Mouse (Mus musculus): ENCODE measurements at regions not wholly inside any gene's neighbourhood (a gene's known extent, or its start where the extent isn't known, plus 50 kb on each side); places are given as distances from the start of the nearest gene placed in this dataset.

DNA sequence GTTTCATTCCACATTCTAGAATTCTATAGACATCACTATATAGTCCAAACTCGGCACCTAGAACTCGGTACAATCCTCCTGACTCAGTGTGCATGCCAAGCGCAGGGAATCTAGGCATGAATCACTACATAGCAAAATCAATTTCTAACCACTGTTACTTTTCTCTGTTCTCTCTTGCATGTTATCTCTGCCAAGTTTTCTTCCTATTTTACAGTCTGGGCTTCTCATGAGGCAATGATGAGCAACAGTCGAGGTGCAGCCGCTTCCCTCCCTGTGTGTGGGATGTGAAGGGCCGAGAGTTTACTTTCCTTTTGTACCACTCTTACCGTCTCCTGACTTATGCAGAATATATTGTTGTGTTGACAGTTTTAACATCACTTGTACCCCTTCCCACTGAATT is 204.4 kb upstream of the Klf12 start:
- H3K27me3 ChIP-seq (ENCODE audit: control insufficient read depth, insufficient read depth, low read length), result no peaks in the 10 kb centered on the region
- no peaks in the 10 kb centered on the region for H3K4me1 ChIP-seq (replicated peaks; ENCODE audit: control insufficient read depth, insufficient read depth, low read length)
- H3K9ac ChIP-seq (ENCODE audit: low read length), result no peak overlapping the region
- H3K9me3 ChIP-seq (ENCODE audit: control insufficient read depth, low read length), result no peaks in the 10 kb centered on the region
- H3K4me2 ChIP-seq (ENCODE audit: low read depth, low read length, severe bottlenecking), result no peak overlapping the region
- H3K36me3 ChIP-seq (ENCODE audit: control insufficient read depth, insufficient read depth, low read length), result no peaks in the 10 kb centered on the region
- 93% methylated on average over 7 of the region's 7 CpGs for WGBS
- no peak for ATAC-seq (replicated peaks; ENCODE audit: low FRiP score)
- no peak overlapping the region for H3K4me3 ChIP-seq (ENCODE audit: low read depth, low read length)
- no peak for DNase-seq (ENCODE audit: low spot score)
- no peak overlapping the region for H3K27ac ChIP-seq (ENCODE audit: low read depth, low read length)

DNA sequence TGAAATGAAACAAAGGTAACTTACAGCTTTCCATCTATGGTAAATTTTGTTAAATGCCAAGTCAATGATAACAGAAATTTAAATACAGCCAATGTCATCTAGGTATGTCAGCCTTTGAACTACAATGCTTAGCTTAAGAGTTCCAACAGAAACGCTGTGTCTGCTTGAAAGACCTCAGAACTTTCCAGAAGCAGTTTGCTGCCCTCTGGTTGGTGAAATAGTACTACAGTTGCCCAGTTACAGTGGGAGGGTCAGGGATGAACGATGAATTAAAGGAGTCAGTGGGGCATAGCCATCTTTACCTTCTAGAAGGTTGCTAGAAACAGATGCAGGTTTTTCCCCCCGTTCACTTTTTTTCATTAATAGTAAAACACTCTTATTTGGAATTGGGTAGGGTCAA is 201.0 kb upstream of the Klf12 start:
- Histone ChIP-seq H3K9ac (ENCODE audit: low read length) (no peak overlapping the region), H3K4me2 (ENCODE audit: low read depth, low read length, severe bottlenecking) (no peak overlapping the region), H3K4me3 (ENCODE audit: low read depth, low read length) (no peak overlapping the region), H3K27ac (ENCODE audit: low read depth, low read length) (no peak overlapping the region), H3K27me3 (ENCODE audit: control insufficient read depth, insufficient read depth, low read length) (no peaks in the 10 kb centered on the region), H3K4me1 (replicated peaks; ENCODE audit: control insufficient read depth, insufficient read depth, low read length) (no peaks in the 10 kb centered on the region), H3K9me3 (ENCODE audit: control insufficient read depth, low read length) (no peaks in the 10 kb centered on the region), H3K36me3 (ENCODE audit: control insufficient read depth, insufficient read depth, low read length) (no peaks in the 10 kb centered on the region)
- no peak for DNase-seq (ENCODE audit: low spot score)
- no peak for ATAC-seq (replicated peaks; ENCODE audit: low FRiP score)
- 78% methylated on average over 3 of the region's 3 CpGs for WGBS

DNA sequence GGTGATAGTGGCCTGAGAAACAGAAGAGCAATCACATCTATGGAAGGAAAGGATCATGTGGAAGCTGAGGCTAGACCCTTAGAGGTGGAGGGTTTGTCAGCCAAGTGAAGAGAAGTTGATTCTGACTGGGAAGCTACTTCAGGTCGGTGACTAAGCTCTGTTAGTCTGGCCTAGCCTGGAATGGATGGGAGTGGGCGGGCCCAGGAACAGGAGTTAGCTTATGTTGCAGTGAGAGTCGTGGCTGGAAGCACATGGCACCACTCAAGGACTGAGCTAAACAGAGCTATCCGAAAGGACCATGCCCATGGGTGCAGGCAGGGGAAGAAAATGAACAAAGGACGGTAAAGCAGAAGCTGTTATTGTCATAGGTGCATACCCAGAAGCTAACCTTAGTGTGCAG is 199.6 kb upstream of the Klf12 start:
- ATAC-seq (replicated peaks; ENCODE audit: low FRiP score), result no peak

DNA sequence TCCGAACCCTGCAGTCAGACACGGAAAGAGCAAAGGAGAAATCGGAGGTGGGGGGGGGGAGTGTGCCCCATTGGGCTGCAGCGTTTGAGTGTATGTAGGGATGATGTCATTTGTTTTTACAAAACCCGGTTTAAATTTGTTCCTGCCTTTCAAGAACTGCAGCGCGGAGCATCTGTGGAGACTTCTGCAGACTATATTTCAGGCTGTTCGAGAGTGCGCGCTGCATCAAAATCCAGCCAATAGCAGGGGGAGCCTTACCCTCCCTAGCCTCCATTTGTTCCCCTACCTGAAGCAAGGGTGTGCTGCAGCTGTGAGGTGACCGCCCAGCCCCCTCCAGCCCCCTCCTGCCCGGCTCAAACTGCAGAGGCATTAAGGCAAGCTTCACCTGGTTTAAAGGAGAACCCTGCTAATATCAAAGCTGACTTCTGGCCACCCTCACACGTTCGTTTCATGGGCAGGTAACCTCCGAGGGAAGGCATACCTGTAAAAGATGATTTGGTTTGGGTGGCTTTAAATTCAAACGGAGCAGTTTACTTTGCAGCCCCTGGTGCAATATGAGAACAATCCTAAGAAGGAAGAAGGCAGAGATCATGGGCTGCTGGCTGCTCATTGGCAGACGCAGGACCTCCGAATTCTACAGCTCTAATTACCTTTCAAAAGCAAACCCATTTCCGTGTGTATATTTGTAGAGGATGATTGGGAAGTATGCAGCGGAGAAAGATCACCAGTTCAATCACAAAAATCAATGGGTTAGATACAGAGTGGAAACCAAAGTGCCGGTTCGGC is 193.3 kb upstream of the Klf12 start:
- H3K4me2 ChIP-seq (ENCODE audit: low read depth, low read length, severe bottlenecking), result peak overlapping the region; percentile 72
- H3K9ac ChIP-seq (ENCODE audit: low read length), result peak overlapping the region; percentile 45
- DNase-seq (ENCODE audit: low spot score) (peak; percentile 61), ATAC-seq (replicated peaks; ENCODE audit: low FRiP score) (peak; percentile 76)
- no peak overlapping the region for H3K27ac ChIP-seq (ENCODE audit: low read depth, low read length)
- no peaks in the 10 kb centered on the region for H3K36me3 ChIP-seq (ENCODE audit: control insufficient read depth, insufficient read depth, low read length)
- WGBS, result 9% methylated on average over 22 of the region's 22 CpGs
- H3K4me1 ChIP-seq (replicated peaks; ENCODE audit: control insufficient read depth, insufficient read depth, low read length), result peaks cover 3% of the 10 kb centered on the region
- H3K4me3 ChIP-seq (ENCODE audit: low read depth, low read length), result peak overlapping the region; percentile 29
- no peaks in the 10 kb centered on the region for H3K27me3 ChIP-seq (ENCODE audit: control insufficient read depth, insufficient read depth, low read length)
- no peaks in the 10 kb centered on the region for H3K9me3 ChIP-seq (ENCODE audit: control insufficient read depth, low read length)

More for the DNA sequence above, 199.6 kb upstream of the Klf12 start:
- 74% methylated on average over 5 of the region's 5 CpGs for WGBS
- Histone ChIP-seq H3K27ac (ENCODE audit: low read depth, low read length) (no peak overlapping the region), H3K36me3 (ENCODE audit: control insufficient read depth, insufficient read depth, low read length) (no peaks in the 10 kb centered on the region), H3K27me3 (ENCODE audit: control insufficient read depth, insufficient read depth, low read length) (no peaks in the 10 kb centered on the region), H3K9me3 (ENCODE audit: control insufficient read depth, low read length) (no peaks in the 10 kb centered on the region), H3K4me1 (replicated peaks; ENCODE audit: control insufficient read depth, insufficient read depth, low read length) (no peaks in the 10 kb centered on the region), H3K4me2 (ENCODE audit: low read depth, low read length, severe bottlenecking) (no peak overlapping the region), H3K4me3 (ENCODE audit: low read depth, low read length) (no peak overlapping the region), H3K9ac (ENCODE audit: low read length) (no peak overlapping the region)
- DNase-seq (ENCODE audit: low spot score), result no peak

DNA sequence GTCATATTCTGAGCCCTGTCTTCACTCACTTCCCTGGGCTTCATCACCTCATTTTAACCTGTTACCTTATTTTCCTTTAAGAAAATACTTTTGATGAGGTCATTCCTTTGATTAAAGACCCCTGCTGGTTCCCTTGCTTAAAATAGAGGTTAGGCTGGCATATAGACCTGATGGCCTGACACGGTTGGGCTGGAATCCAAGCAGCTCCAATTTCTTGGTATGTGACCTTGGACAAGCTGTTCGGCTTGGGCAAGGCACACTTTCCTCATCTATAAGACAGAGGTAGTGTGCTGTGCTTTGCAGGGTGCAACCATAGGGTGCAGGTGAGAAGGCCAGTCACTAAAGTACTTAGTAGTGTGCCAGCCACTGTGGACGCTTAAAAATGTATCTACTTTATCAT is 183.8 kb upstream of the Klf12 start:
- no peaks in the 10 kb centered on the region for H3K9me3 ChIP-seq (ENCODE audit: control insufficient read depth, low read length)
- H3K27me3 ChIP-seq (ENCODE audit: control insufficient read depth, insufficient read depth, low read length), result no peaks in the 10 kb centered on the region
- H3K36me3 ChIP-seq (ENCODE audit: control insufficient read depth, insufficient read depth, low read length), result no peaks in the 10 kb centered on the region
- no peak overlapping the region for H3K4me2 ChIP-seq (ENCODE audit: low read depth, low read length, severe bottlenecking)
- no peak for ATAC-seq (replicated peaks; ENCODE audit: low FRiP score)
- H3K9ac ChIP-seq (ENCODE audit: low read length), result no peak overlapping the region
- no peak overlapping the region for H3K27ac ChIP-seq (ENCODE audit: low read depth, low read length)
- 85% methylated on average over 3 of the region's 3 CpGs for WGBS
- no peaks in the 10 kb centered on the region for H3K4me1 ChIP-seq (replicated peaks; ENCODE audit: control insufficient read depth, insufficient read depth, low read length)
- H3K4me3 ChIP-seq (ENCODE audit: low read depth, low read length), result no peak overlapping the region
- no peak for DNase-seq (ENCODE audit: low spot score)

DNA sequence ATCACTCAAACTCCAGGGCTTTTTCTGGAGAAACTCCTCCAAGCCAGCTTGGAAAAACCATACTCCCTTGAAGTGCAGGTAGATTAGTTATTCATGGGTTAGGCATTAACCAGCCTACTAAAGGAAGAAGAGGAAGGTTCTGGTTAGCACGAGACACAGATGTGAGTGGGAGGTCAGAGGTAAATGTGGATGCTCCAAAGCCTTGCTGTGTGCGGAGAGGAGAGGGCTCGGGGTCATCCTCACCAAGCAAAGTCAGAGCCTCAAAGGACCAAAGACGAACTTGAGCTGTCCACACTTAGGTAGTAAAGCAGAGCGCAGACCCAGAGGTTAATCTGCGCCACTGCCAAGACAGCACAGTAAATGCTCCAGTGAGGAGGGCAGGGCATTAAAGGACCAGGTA is 177.8 kb upstream of the Klf12 start:
- ATAC-seq (replicated peaks; ENCODE audit: low FRiP score) (no peak), DNase-seq (ENCODE audit: low spot score) (no peak)
- Histone ChIP-seq H3K27me3 (ENCODE audit: control insufficient read depth, insufficient read depth, low read length) (no peaks in the 10 kb centered on the region), H3K4me2 (ENCODE audit: low read depth, low read length, severe bottlenecking) (no peak overlapping the region), H3K4me3 (ENCODE audit: low read depth, low read length) (no peak overlapping the region), H3K9ac (ENCODE audit: low read length) (no peak overlapping the region), H3K4me1 (replicated peaks; ENCODE audit: control insufficient read depth, insufficient read depth, low read length) (peaks cover 8% of the 10 kb centered on the region), H3K27ac (ENCODE audit: low read depth, low read length) (no peak overlapping the region), H3K9me3 (ENCODE audit: control insufficient read depth, low read length) (no peaks in the 10 kb centered on the region), H3K36me3 (ENCODE audit: control insufficient read depth, insufficient read depth, low read length) (no peaks in the 10 kb centered on the region)
- 86% methylated on average over 6 of the region's 6 CpGs for WGBS

DNA sequence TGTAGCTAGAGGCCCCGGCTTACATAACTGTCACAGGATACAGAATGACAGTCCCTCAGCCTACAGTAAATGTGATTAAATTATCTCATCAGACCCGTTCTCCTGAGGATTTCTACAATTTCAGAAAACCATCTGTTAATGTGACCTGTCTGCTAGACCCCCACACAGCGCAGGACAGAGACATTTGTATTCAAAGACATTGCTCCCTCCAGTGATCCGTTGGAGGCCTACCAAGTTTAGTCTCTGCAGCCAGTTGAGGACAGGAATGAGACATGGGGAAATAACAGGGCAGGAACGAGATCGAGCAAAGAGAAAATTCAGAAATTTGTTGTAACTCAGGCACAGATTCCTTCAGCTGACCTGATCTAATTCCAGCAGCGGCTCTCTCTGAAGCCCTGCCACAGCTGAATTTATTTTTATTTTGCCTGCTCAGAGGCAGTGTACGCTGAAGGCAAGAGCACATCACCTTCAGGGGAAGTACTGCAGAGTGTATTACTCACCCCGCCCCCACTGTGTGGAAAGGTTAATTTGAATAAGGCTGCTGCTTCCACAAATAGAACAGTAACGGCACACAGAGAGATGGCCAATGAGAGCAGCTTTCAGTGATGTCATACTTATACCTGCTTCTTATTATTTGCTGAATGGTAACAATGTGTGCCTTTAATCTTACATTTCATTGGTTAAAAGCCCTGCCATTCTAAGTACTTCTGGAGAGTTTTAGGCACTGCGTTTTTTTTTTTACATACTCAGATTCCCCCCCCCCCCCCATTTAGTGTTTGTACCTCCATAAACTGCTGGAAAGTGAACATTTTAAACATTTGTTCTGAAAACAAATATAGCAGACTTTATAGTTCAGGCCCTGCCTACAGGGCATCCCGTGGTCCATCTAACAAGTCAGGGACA is 176.9 kb upstream of the Klf12 start:
- peak; percentile 66 for DNase-seq (ENCODE audit: low spot score)

DNA sequence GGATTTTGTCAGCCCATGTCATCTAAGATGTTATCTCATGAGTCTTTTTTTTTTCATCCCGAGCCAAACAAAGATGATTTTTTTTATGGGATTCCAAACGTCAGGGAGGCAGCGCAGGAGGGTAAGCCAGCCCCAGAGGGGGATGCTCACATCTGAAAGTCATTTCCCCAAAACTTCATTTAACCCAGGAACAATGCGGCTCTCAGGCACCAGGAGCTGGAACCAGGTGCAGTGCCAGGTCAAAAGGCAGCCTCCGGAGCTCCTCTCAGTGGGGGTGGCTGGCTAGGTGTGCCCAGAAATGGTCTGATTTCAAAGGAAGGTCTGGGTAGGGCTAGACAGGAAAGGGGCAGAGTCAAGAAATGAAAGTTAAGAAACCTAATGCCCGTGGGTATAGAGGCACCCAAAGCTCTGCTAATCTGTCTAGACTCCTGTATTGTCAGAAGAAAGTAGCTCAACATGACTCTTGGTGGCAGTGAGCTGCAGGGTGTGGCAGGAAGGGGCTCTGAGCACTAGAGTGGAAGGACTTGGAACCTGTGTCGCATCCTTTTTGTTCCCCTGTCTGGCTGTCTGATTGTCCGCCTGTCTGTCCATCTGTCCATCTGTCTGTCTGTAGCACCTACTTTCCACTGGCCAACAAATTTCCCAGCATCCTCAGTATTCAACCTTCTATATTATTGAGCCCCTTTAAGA is 175.3 kb upstream of the Klf12 start:
- no peaks in the 10 kb centered on the region for H3K36me3 ChIP-seq (ENCODE audit: control insufficient read depth, insufficient read depth, low read length)
- ATAC-seq (replicated peaks; ENCODE audit: low FRiP score), result no peak
- no peaks in the 10 kb centered on the region for H3K27me3 ChIP-seq (ENCODE audit: control insufficient read depth, insufficient read depth, low read length)
- H3K9ac ChIP-seq (ENCODE audit: low read length), result peak overlapping the region; percentile 20; the same call in 1 of the 2 replicates
- H3K4me3 ChIP-seq (ENCODE audit: low read depth, low read length), result 0 out of 2 replicates have a peak overlapping the region, but pooled peaks have one; percentile 2
- peaks cover 8% of the 10 kb centered on the region for H3K4me1 ChIP-seq (replicated peaks; ENCODE audit: control insufficient read depth, insufficient read depth, low read length)
- H3K9me3 ChIP-seq (ENCODE audit: control insufficient read depth, low read length), result no peaks in the 10 kb centered on the region
- peak; percentile 64 for DNase-seq (ENCODE audit: low spot score)
- H3K4me2 ChIP-seq (ENCODE audit: low read depth, low read length, severe bottlenecking), result peak overlapping the region; percentile 42
- peak overlapping the region; percentile 84 for H3K27ac ChIP-seq (ENCODE audit: low read depth, low read length)
- WGBS, result 16% methylated on average over 8 of the region's 8 CpGs

More for the DNA sequence above, 176.9 kb upstream of the Klf12 start:
- WGBS, result 42% methylated on average over 12 of the region's 12 CpGs
- Histone ChIP-seq H3K27me3 (ENCODE audit: control insufficient read depth, insufficient read depth, low read length) (no peaks in the 10 kb centered on the region), H3K9me3 (ENCODE audit: control insufficient read depth, low read length) (no peaks in the 10 kb centered on the region), H3K27ac (ENCODE audit: low read depth, low read length) (0 out of 2 replicates have a peak overlapping the region, but pooled peaks have one; percentile 13), H3K4me1 (replicated peaks; ENCODE audit: control insufficient read depth, insufficient read depth, low read length) (peaks cover 8% of the 10 kb centered on the region), H3K4me3 (ENCODE audit: low read depth, low read length) (no peak overlapping the region), H3K4me2 (ENCODE audit: low read depth, low read length, severe bottlenecking) (no peak overlapping the region), H3K36me3 (ENCODE audit: control insufficient read depth, insufficient read depth, low read length) (no peaks in the 10 kb centered on the region), H3K9ac (ENCODE audit: low read length) (no peak overlapping the region)
- peak; percentile 81 for ATAC-seq (replicated peaks; ENCODE audit: low FRiP score)
